In genomic region chr12:25493233-25493632, GRCm38 (mm10) we compare ENCODE assay signal across 11 mouse cellular contexts.
DNase-seq lines count a peak whose midpoint lies in the region.
"Had no signal": no experiment of that assay in that cellular context is flagged by ENCODE, and none has a peak within 500 bp of the region (broad histone marks: within the 10 kb centered on the region; RNA-seq: fewer than 3 reads in every experiment).

No protein-coding gene starts in this region.

- intact Hi-C loops in left cerebral cortex, postnatal 10 days (cut with DNase I), result loop anchor here (10.0 kb wide), 1 partner anchor 398 kb away; the partner anchor contains the start of gene Id2
- intact Hi-C loops in left cerebral cortex, postnatal 36 days (cut with DNase I), result no loop called here

- peak; percentile 10 for DNase-seq in gastrocnemius, adult 18-20 months (ENCODE audit: low spot score)
- DNase-seq in gastrocnemius, postnatal 10 days, result no peak
- peak; percentile 44 to 49 for DNase-seq in left cerebral cortex, postnatal 10 days (ENCODE audit: extremely low spot score in 1 of 2, low spot score in 2 of 2)
- DNase-seq in left cerebral cortex, postnatal 36 days (ENCODE audit: low spot score in 2 of 2), result no peak
- peak; percentile 37 for DNase-seq in cerebellum, adult 11-12 months
- peak; percentile 56 for DNase-seq in cerebellum, adult 9-11 months
- DNase-seq in lung, postnatal 36 days, result no peak
- no peak for DNase-seq in lung, postnatal 25 days (ENCODE audit: low spot score)
- DNase-seq: heart, adult 2 months; kidney, adult 2 months; thymus, postnatal 36 days had no signal

Comparison
In these comparisons a context has a peak if more than half of its experiments do, and no peak if none do; other contexts are left out.
1. DNase-seq: peak in gastrocnemius, adult 18-20 months (single experiment), left cerebral cortex, postnatal 10 days (2 of 2), cerebellum, adult 11-12 months (single experiment) and cerebellum, adult 9-11 months (single experiment); none in gastrocnemius, postnatal 10 days (single experiment), left cerebral cortex, postnatal 36 days (0 of 2), lung, postnatal 36 days (single experiment) and lung, postnatal 25 days (single experiment).